28 mouse cellular contexts compared by ENCODE assay signal in the genomic region with DNA sequence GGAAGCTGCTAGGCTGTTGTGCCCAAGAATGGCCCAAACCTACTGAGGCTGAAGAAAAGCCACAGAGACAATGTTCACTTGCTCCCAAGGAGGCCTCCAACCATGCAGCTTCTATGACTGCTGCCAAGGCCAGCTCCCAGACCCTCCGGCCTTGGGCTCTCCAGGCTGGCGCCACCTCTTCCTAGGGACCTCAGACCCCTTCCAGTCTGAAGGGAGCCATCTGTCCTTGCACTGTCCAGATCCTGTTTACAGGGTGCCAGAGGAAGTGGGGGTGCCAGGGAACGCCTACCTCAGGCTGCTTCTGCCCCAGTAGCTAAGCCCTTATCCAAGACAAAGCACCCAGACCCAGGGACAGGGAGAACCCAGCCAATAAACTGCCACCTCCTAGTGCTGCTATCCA.
DNase-seq lines count a peak whose midpoint lies in the region; ATAC-seq and TF ChIP-seq lines count a peak whose summit lies in the region.
"Had no signal": no experiment of that assay in that cellular context is flagged by ENCODE, and none has a peak within 500 bp of the region (broad histone marks: within the 10 kb centered on the region; RNA-seq: fewer than 3 reads in every experiment).

No protein-coding gene starts in this region.

- no peak for TF ChIP-seq CTCF in intestine, postnatal 0 days (IDR thresholded peaks at IDR 0.05; ENCODE audit: low read depth)

- 0 out of 2 replicates have a peak, but pooled peaks have one; percentile 9 for ATAC-seq in cerebellum, adult (ENCODE audit: insufficient number of reproducible peaks, low FRiP score, low TSS enrichment)
- no peak for ATAC-seq in intestine, embryonic 16.5 days
- ATAC-seq in intestine, postnatal 0 days = no peak
- ATAC-seq: activated CD4-positive, CD25-positive, alpha-beta regulatory T cell, adult 4 months had no signal

- 93% methylated on average over 3 of the region's 3 CpGs for WGBS in intestine, embryonic 16.5 days
- WGBS in intestine, postnatal 0 days = 90% methylated on average over 3 of the region's 3 CpGs
- WGBS in limb, embryonic 10.5 days = 95% methylated on average over 3 of the region's 3 CpGs

- H3K9me3 ChIP-seq in intestine, embryonic 16.5 days (ENCODE audit: control insufficient read depth, low read length) = no peaks in the 10 kb centered on the region
- no peaks in the 10 kb centered on the region for H3K9me3 ChIP-seq in intestine, postnatal 0 days (ENCODE audit: control insufficient read depth)
- no peaks in the 10 kb centered on the region for H3K9me3 ChIP-seq in limb, embryonic 10.5 days (replicated peaks)
- H3K9me3 ChIP-seq: forebrain, embryonic 12.5 days; heart, embryonic 13.5 days; neural tube, embryonic 15.5 days; stomach, embryonic 15.5 days had no signal

- 0 out of 2 replicates have a peak overlapping the region, but pooled peaks have one; percentile 29 for H3K9ac ChIP-seq in intestine, embryonic 16.5 days (ENCODE audit: low read depth, low read length)
- no peak overlapping the region for H3K9ac ChIP-seq in intestine, postnatal 0 days (ENCODE audit: low read depth, low read length)
- H3K9ac ChIP-seq: forebrain, embryonic 12.5 days; heart, embryonic 13.5 days; liver, embryonic 14.5 days; neural tube, embryonic 15.5 days; stomach, embryonic 15.5 days had no signal

- no peaks in the 10 kb centered on the region for H3K27me3 ChIP-seq in intestine, embryonic 16.5 days (replicated peaks; ENCODE audit: control insufficient read depth, insufficient read depth, low read length)
- H3K27me3 ChIP-seq in intestine, postnatal 0 days (replicated peaks; ENCODE audit: control insufficient read depth, insufficient read depth, low read length) = no peaks in the 10 kb centered on the region
- H3K27me3 ChIP-seq in limb, embryonic 10.5 days (ENCODE audit: low read depth, poor library complexity, severe bottlenecking) = 0 out of 2 replicates have a peak, but pooled peaks cover 3% of the 10 kb centered on the region
- H3K27me3 ChIP-seq: neural tube, embryonic 15.5 days; stomach, embryonic 15.5 days had no signal

- peaks cover 12% of the 10 kb centered on the region for H3K4me1 ChIP-seq in intestine, embryonic 16.5 days (ENCODE audit: control insufficient read depth, insufficient read depth, low read length)
- no peaks in the 10 kb centered on the region for H3K4me1 ChIP-seq in intestine, postnatal 0 days (replicated peaks; ENCODE audit: control insufficient read depth, insufficient read depth, low read length)
- peaks cover 44% of the 10 kb centered on the region for H3K4me1 ChIP-seq in limb, embryonic 10.5 days

- no peak overlapping the region for H3K27ac ChIP-seq in intestine, embryonic 16.5 days (ENCODE audit: low read length)
- H3K27ac ChIP-seq in intestine, postnatal 0 days (ENCODE audit: low read depth, low read length) = no peak overlapping the region
- H3K27ac ChIP-seq in limb, embryonic 10.5 days = peak overlapping the region; percentile 9; the same call in 1 of the 2 replicates
- H3K27ac ChIP-seq: forebrain, embryonic 12.5 days; heart, adult 2 months; heart, embryonic 13.5 days; liver, embryonic 14.5 days; macrophage; neural tube, embryonic 15.5 days; stomach, embryonic 15.5 days had no signal

- no peak overlapping the region for H3K4me2 ChIP-seq in intestine, embryonic 16.5 days (ENCODE audit: low read depth, low read length)
- H3K4me2 ChIP-seq in intestine, postnatal 0 days (replicated peaks; ENCODE audit: low read depth) = no peak overlapping the region
- H3K4me2 ChIP-seq: forebrain, embryonic 12.5 days; heart, embryonic 13.5 days; neural tube, embryonic 15.5 days; stomach, embryonic 15.5 days had no signal

- no peak overlapping the region for H3K4me3 ChIP-seq in intestine, embryonic 16.5 days (ENCODE audit: low read length)
- no peak overlapping the region for H3K4me3 ChIP-seq in intestine, postnatal 0 days (ENCODE audit: low read depth, low read length)
- H3K4me3 ChIP-seq in limb, embryonic 10.5 days = no peak overlapping the region
- H3K4me3 ChIP-seq: erythroblast, embryonic 14.5 days; forebrain, embryonic 12.5 days; heart, adult 2 months; heart, embryonic 13.5 days; neural tube, embryonic 15.5 days; stomach, embryonic 15.5 days had no signal

- no peak for DNase-seq in cerebellum, adult 8-10 months
- DNase-seq in cerebellum, postnatal 10 days = peak; percentile 60 to 74
- DNase-seq in limb, embryonic 10.5 days (ENCODE audit: low spot score) = no peak
- no peak for DNase-seq in yolk sac, embryonic 10.5 days (ENCODE audit: low spot score)
- no peak for DNase-seq in urinary bladder, postnatal 4 days (ENCODE audit: low spot score in 2 of 2)
- DNase-seq: adrenal gland, adult 2 months; adrenal gland, postnatal 36 days; gastrocnemius, postnatal 36 days; heart, adult 2 months; heart, postnatal 10 days; kidney, adult 11 months; kidney, postnatal 14 days; lung, adult 2 months; lung, postnatal 10 days; midbrain, embryonic 14.5 days; retina, postnatal 1 day; right cerebral cortex, postnatal 25 days had no signal

- no peaks in the 10 kb centered on the region for H3K36me3 ChIP-seq in intestine, embryonic 16.5 days (ENCODE audit: control insufficient read depth, insufficient read depth, low read length)
- no peaks in the 10 kb centered on the region for H3K36me3 ChIP-seq in intestine, postnatal 0 days (ENCODE audit: control insufficient read depth, insufficient read depth)
- H3K36me3 ChIP-seq in limb, embryonic 10.5 days = no peaks in the 10 kb centered on the region
- H3K36me3 ChIP-seq: forebrain, embryonic 12.5 days; heart, embryonic 13.5 days; neural tube, embryonic 15.5 days; stomach, embryonic 15.5 days had no signal

Comparison
In these comparisons a context has a peak if more than half of its experiments do, and no peak if none do; other contexts are left out.
1. DNase-seq: peak in cerebellum, postnatal 10 days (2 of 2); none in cerebellum, adult 8-10 months (single experiment), limb, embryonic 10.5 days (single experiment), yolk sac, embryonic 10.5 days (single experiment) and urinary bladder, postnatal 4 days (0 of 2).